Mouse (Mus musculus): ENCODE measurements around the gene Rabggtb. TPM values are rescaled to one million over a fixed set of nuclear protein-coding genes. Genes with fewer than 3 reads are reported as not detected.

The Rabggtb gene
- total RNA-seq (2021), result 10 to 100 TPM; 59.9 to 61.2 TPM

- DNase-seq (ENCODE audit: low spot score in 2 of 2), result peak; percentile 93 to 95
- intact Hi-C loops (cut with DNase I), result loop anchor here (2.0 kb wide), 1 partner anchor 32 kb away; the partner anchor contains the start of gene Acadm
Observed at GRCm38 (mm10) chr3:153912546-153913509, at the start of gene Rabggtb. TSS of gene Rabggtb (minus strand) at chr3:153913009.

GRCm38 (mm10) chr3:153961632-153962389 lies 49.0 kb upstream of the Rabggtb start:
- intact Hi-C loops (cut with DNase I), result no loop called here
- no peak for DNase-seq (ENCODE audit: low spot score in 2 of 2)

- DNase-seq (ENCODE audit: low spot score in 2 of 2), result no peak
- intact Hi-C loops (cut with DNase I), result loop anchor here (1.0 kb wide), 1 partner anchor 265 kb away; no protein-coding TSS in a partner anchor
Observed at GRCm38 (mm10) chr3:153960884-153961283, 48.1 kb upstream of the Rabggtb start.

GRCm38 (mm10) chr3:153959731-153960207 lies 47.0 kb upstream of the Rabggtb start:
- intact Hi-C loops (cut with DNase I), result loop anchor here (1.0 to 5.0 kb wide), 2 partner anchors 267 to 613 kb away; no protein-coding TSS in a partner anchor
- DNase-seq (ENCODE audit: low spot score in 2 of 2), result no peak

- intact Hi-C loops (cut with DNase I), result loop anchor here (5.0 kb wide), 1 partner anchor 613 kb away; no protein-coding TSS in a partner anchor
- no peak for DNase-seq (ENCODE audit: low spot score in 2 of 2)
Observed at GRCm38 (mm10) chr3:153959035-153959730, 46.4 kb upstream of the Rabggtb start.

- no peak for DNase-seq (ENCODE audit: low spot score in 2 of 2)
- intact Hi-C loops (cut with DNase I), result loop anchor here (5.0 kb wide), 1 partner anchor 614 kb away; no protein-coding TSS in a partner anchor
Observed at GRCm38 (mm10) chr3:153957916-153958315, 45.1 kb upstream of the Rabggtb start.

GRCm38 (mm10) chr3:153948176-153948575 lies 35.4 kb upstream of the Rabggtb start:
- DNase-seq (ENCODE audit: low spot score in 2 of 2), result no peak
- intact Hi-C loops (cut with DNase I), result no loop called here

GRCm38 (mm10) chr3:153947271-153947670 lies 34.5 kb upstream of the Rabggtb start:
- DNase-seq (ENCODE audit: low spot score in 2 of 2), result no peak

GRCm38 (mm10) chr3:153944335-153944990 lies 31.7 kb upstream of the Rabggtb start, which contains the start of gene Acadm:
TSS of gene Acadm (minus strand) at chr3:153944632.
- peak; percentile 90 to 91 for DNase-seq (ENCODE audit: low spot score in 2 of 2)
- intact Hi-C loops (cut with DNase I), result loop anchor here (2.0 kb wide), 1 partner anchor 32 kb away; the partner anchor contains the start of gene Rabggtb

More at GRCm38 (mm10) chr3:153947271-153947670, 34.5 kb upstream of the Rabggtb start:
- intact Hi-C loops (cut with DNase I), result no loop called here

- DNase-seq (ENCODE audit: low spot score in 2 of 2), result no peak
Observed at GRCm38 (mm10) chr3:153943901-153944334, 31.1 kb upstream of the Rabggtb start.

GRCm38 (mm10) chr3:153943003-153943640 lies 30.3 kb upstream of the Rabggtb start:
- DNase-seq (ENCODE audit: low spot score in 2 of 2), result no peak
- intact Hi-C loops (cut with DNase I), result no loop called here

More at GRCm38 (mm10) chr3:153943901-153944334, 31.1 kb upstream of the Rabggtb start:
- intact Hi-C loops (cut with DNase I), result loop anchor here (2.0 kb wide), 1 partner anchor 31 kb away; the partner anchor contains the start of gene Rabggtb

GRCm38 (mm10) chr3:153941613-153942012 lies 28.8 kb upstream of the Rabggtb start:
- DNase-seq (ENCODE audit: low spot score in 2 of 2), result no peak
- intact Hi-C loops (cut with DNase I), result no loop called here

- intact Hi-C loops (cut with DNase I), result no loop called here
- DNase-seq (ENCODE audit: low spot score in 2 of 2), result no peak
Observed at GRCm38 (mm10) chr3:153940486-153940885, 27.7 kb upstream of the Rabggtb start.

- intact Hi-C loops (cut with DNase I), result no loop called here
- DNase-seq (ENCODE audit: low spot score in 2 of 2), result no peak
Observed at GRCm38 (mm10) chr3:153940021-153940420, 27.2 kb upstream of the Rabggtb start.

- no peak for DNase-seq (ENCODE audit: low spot score in 2 of 2)
- intact Hi-C loops (cut with DNase I), result no loop called here
Observed at GRCm38 (mm10) chr3:153937116-153937810, 24.5 kb upstream of the Rabggtb start.

GRCm38 (mm10) chr3:153935878-153936277 lies 23.1 kb upstream of the Rabggtb start:
- intact Hi-C loops (cut with DNase I), result no loop called here
- no peak for DNase-seq (ENCODE audit: low spot score in 2 of 2)

- no peak for DNase-seq (ENCODE audit: low spot score in 2 of 2)
- intact Hi-C loops (cut with DNase I), result no loop called here
Observed at GRCm38 (mm10) chr3:153932461-153932860, 19.7 kb upstream of the Rabggtb start.

All from left cerebral cortex, postnatal 36 days (tissue).